Mouse (Mus musculus): ENCODE measurements around the gene Vezf1. TPM values are rescaled to one million over a fixed set of nuclear protein-coding genes. Genes with fewer than 3 reads are reported as not detected.

Gene Vezf1
- total and polyA plus RNA-seq, 3 experiments: 8.0 to 20.8 TPM; not detected in 1

DNA sequence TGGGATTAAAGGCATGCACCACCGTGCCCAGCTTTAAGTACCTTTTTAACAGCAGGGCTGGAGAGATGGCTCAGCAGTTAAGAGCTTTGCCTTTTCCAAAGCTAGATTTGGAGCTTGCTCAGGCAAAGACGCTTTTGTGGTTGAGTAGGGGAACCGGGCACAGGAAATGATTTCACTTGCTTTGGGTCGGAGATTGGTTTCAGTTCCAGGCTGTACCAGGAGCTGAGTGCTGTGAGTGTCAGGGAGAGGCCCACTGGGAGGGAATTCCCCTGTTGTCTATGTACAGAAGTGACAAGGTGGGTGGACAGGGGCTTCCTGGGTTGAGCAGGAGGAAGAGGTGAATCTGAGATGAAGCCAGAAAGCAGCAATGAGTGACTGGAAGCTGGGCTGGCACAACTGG is 39.3 kb downstream of the Vezf1 start:
- TF ChIP-seq USF1 (IDR thresholded peaks at IDR 0.05; ENCODE audit: low read depth, low read length) (no peak), JUND (IDR thresholded peaks at IDR 0.05; ENCODE audit: low read depth, low read length) (no peak), KAT2A (conservative IDR thresholded peaks at IDR 0.05; ENCODE audit: low read depth, low read length) (no peak), USF2 (IDR thresholded peaks at IDR 0.05; ENCODE audit: borderline replicate concordance in 1 of 2, insufficient read depth in 1 of 2, low read depth in 1 of 2, low read length in 2 of 2) (no peak), RCOR1 (IDR thresholded peaks at IDR 0.05; ENCODE audit: low read depth, low read length) (no peak), E2F4 (IDR thresholded peaks at IDR 0.05; ENCODE audit: borderline replicate concordance, low read depth, low read length) (no peak), UBTF (IDR thresholded peaks at IDR 0.05; ENCODE audit: borderline replicate concordance, insufficient read depth, low read depth, low read length) (no peak), MXI1 (IDR thresholded peaks at IDR 0.05; ENCODE audit: low read depth, low read length) (no peak), ETS1 (IDR thresholded peaks at IDR 0.05; ENCODE audit: low read depth, low read length) (no peak), EP300 (IDR thresholded peaks at IDR 0.05; ENCODE audit: low read depth in 1 of 2, low read length in 2 of 2) (no peak), ZC3H11A (IDR thresholded peaks at IDR 0.05; ENCODE audit: low read depth, low read length) (no peak), ELF1 (IDR thresholded peaks at IDR 0.05; ENCODE audit: low read depth, low read length) (no peak), ZMIZ1 (IDR thresholded peaks at IDR 0.05; ENCODE audit: low read depth, low read length) (no peak)
- no peaks in the 10 kb centered on the region for H3K9me3 ChIP-seq (replicated peaks; ENCODE audit: insufficient read depth, low read length)
- no peak overlapping the region for H3K27ac ChIP-seq (ENCODE audit: control insufficient read depth, low read depth, low read length)
- H3K4me1 ChIP-seq (ENCODE audit: control insufficient read depth in 1 of 2, insufficient read depth in 2 of 2, low read length in 2 of 2): peaks cover 2 to 28% of the 10 kb centered on the region in 2 experiments; a peak in 3 of 4 replicates
- no peak overlapping the region for H3K4me3 ChIP-seq (ENCODE audit: control insufficient read depth in 1 of 2, insufficient read depth in 1 of 2, low read depth in 2 of 2, low read length in 2 of 2)
- H3K36me3 ChIP-seq (ENCODE audit: control insufficient read depth in 1 of 2, insufficient read depth in 2 of 2, low read length in 2 of 2): peaks cover 0 to 19% of the 10 kb centered on the region in 2 experiments; a peak in 2 of 4 replicates
- H3K27me3 ChIP-seq (ENCODE audit: control insufficient read depth in 1 of 2, insufficient read depth in 2 of 2, low read length in 2 of 2): no peaks in the 10 kb centered on the region; a peak in 1 of 4 replicates
- H3K9ac ChIP-seq (ENCODE audit: control insufficient read depth, low read depth, low read length, poor library complexity, severe bottlenecking): no peak overlapping the region
- no peaks in the 10 kb centered on the region for H3K79me2 ChIP-seq (ENCODE audit: control insufficient read depth, insufficient read depth, low read length, poor library complexity)
- no peak for DNase-seq (ENCODE audit: low read depth, low spot score)

DNA sequence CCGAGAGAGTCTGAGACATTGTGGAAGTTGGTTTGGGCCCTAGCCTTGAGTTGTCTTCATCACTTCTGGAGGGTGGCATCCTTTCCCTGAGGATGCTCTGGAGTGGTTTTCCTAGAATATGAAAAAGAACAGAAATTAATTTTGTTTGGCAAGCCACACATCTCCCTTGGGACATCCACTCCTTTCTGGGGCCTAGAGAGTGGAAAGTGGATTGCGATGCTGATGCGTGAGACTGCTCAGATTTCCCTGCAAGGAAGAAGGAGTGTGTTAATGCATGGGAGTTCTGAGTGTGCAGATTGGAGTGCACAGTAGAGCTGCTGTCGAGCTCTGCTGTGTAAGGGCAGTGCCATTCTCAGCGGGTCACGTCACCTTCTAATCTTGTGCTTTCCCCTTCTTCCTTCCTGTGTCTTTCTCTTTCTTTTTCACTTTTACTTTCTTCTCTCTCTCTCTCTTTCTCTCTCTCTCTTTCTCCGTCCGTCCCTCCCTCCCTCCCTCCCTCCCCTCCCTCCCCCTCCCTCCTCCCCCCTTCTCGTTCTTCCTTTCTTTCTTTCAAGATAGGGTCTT is 42.0 kb downstream of the Vezf1 start:
- no peak overlapping the region for H3K4me3 ChIP-seq (ENCODE audit: control insufficient read depth in 1 of 2, insufficient read depth in 1 of 2, low read depth in 2 of 2, low read length in 2 of 2)
- H3K79me2 ChIP-seq (ENCODE audit: control insufficient read depth, insufficient read depth, low read length, poor library complexity): no peaks in the 10 kb centered on the region
- peaks cover 0 to 11% of the 10 kb centered on the region in 2 experiments; a peak in 2 of 4 replicates for H3K36me3 ChIP-seq (ENCODE audit: control insufficient read depth in 1 of 2, insufficient read depth in 2 of 2, low read length in 2 of 2)
- DNase-seq (ENCODE audit: low read depth, low spot score): no peak
- TF ChIP-seq ETS1 (IDR thresholded peaks at IDR 0.05; ENCODE audit: low read depth, low read length) (no peak), MXI1 (IDR thresholded peaks at IDR 0.05; ENCODE audit: low read depth, low read length) (no peak), MAX (IDR thresholded peaks at IDR 0.05; ENCODE audit: low read length) (no peak), UBTF (IDR thresholded peaks at IDR 0.05; ENCODE audit: borderline replicate concordance, insufficient read depth, low read depth, low read length) (no peak), RCOR1 (IDR thresholded peaks at IDR 0.05; ENCODE audit: low read depth, low read length) (no peak), ELF1 (IDR thresholded peaks at IDR 0.05; ENCODE audit: low read depth, low read length) (no peak)
- peaks cover 0 to 13% of the 10 kb centered on the region in 2 experiments; a peak in 3 of 4 replicates for H3K4me1 ChIP-seq (ENCODE audit: control insufficient read depth in 1 of 2, insufficient read depth in 2 of 2, low read length in 2 of 2)
- no peaks in the 10 kb centered on the region for H3K9me3 ChIP-seq (replicated peaks; ENCODE audit: insufficient read depth, low read length)
- H3K9ac ChIP-seq (ENCODE audit: control insufficient read depth, low read depth, low read length, poor library complexity, severe bottlenecking): no peak overlapping the region
- no peaks in the 10 kb centered on the region; a peak in 1 of 4 replicates for H3K27me3 ChIP-seq (ENCODE audit: control insufficient read depth in 1 of 2, insufficient read depth in 2 of 2, low read length in 2 of 2)
- no peak overlapping the region for H3K27ac ChIP-seq (ENCODE audit: control insufficient read depth, low read depth, low read length)
